Mouse (Mus musculus) hindbrain, embryonic 10.5 days (tissue): ENCODE data around the gene Trpm8. TPM values are rescaled to one million over a fixed set of nuclear protein-coding genes. Genes with fewer than 3 reads are reported as not detected.

Source experiments
- DNase-seq: peaks from one replicate; pipeline ENCODE4 v3.0.0-alpha.2; 2017; ENCODE audit warnings: low spot score
- H3K27ac ChIP-seq: fragments of 300-500 bp; sonication (generic); 2 replicates; pipeline ENCODE4 v1.5.1; 2016; ENCODE audit warnings: mild to moderate bottlenecking, moderate library complexity
- H3K27me3 ChIP-seq: fragments of 300-500 bp; sonication (generic); 2 replicates; pipeline ENCODE4 v1.6.1; 2016; ENCODE audit warnings: mild to moderate bottlenecking; ENCODE audit not compliant: poor library complexity, insufficient read depth, severe bottlenecking
- H3K36me3 ChIP-seq: fragments of 300-500 bp; sonication (generic); 2 replicates; pipeline ENCODE4 v1.6.1; 2016; ENCODE audit warnings: mild to moderate bottlenecking, moderate library complexity
- H3K4me1 ChIP-seq: fragments of 300-500 bp; sonication (generic); replicated peaks from 2 replicates; pipeline ENCODE4 v1.6.1; 2016; ENCODE audit warnings: mild to moderate bottlenecking
- H3K4me3 ChIP-seq: fragments of 300-500 bp; sonication (generic); 2 replicates; pipeline ENCODE4 v1.5.1; 2016; ENCODE audit warnings: mild to moderate bottlenecking, moderate library complexity
- H3K9me3 ChIP-seq: fragments of 300-500 bp; sonication (generic); 2 replicates; pipeline ENCODE4 v1.6.1; 2016; ENCODE audit warnings: mild to moderate bottlenecking, moderate library complexity
- WGBS: fragments of 180-500 bp; shearing (Covaris S2); methylation state at CpG from one replicate; pipeline ENCODE4 v1.1.7; 2016; 5-methylcytosine and 5-hydroxymethylcytosine counted together
- polyA plus RNA-seq: library from polyadenylated mRNA; unstranded; fragments of >200 nt; fragmentation: Nextera tagmentation; extraction: Ambion mirVana; gene quantifications from 2 replicates; pipeline ENCODE4 v1.2.1, GENCODE M21; 2016

Gene Trpm8
- polyA plus RNA-seq, 1 experiment from 2014 or later, result not detected

DNA sequence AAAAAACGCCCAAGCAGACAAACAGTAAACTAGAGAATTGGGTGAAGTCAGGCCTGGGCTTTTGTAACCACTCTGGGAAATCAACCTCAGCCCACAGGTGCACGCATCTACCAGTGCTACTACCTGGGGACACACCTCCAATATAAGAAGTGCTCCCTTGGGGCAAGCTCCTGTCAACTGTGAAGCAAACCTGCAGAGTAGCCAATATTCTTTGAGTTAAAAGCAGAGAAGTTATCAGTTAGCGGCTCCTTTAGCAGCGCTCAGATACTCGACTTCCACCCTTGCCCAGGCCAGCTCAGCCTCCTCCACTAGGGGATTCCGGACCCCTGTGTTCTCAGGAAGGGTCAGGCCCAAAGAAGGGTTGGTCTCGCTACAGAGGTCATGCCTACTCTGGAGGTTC is 15.8 kb upstream of the Trpm8 start:
- Histone ChIP-seq H3K27me3 (no peaks in the 10 kb centered on the region), H3K27ac (no peak overlapping the region), H3K4me3 (no peak overlapping the region), H3K9me3 (peaks cover 98% of the 10 kb centered on the region), H3K4me1 (no peaks in the 10 kb centered on the region), H3K36me3 (peaks cover 76% of the 10 kb centered on the region)
- DNase-seq, result no peak
- WGBS, result 88% methylated on average over 7 of the region's 7 CpGs

DNA sequence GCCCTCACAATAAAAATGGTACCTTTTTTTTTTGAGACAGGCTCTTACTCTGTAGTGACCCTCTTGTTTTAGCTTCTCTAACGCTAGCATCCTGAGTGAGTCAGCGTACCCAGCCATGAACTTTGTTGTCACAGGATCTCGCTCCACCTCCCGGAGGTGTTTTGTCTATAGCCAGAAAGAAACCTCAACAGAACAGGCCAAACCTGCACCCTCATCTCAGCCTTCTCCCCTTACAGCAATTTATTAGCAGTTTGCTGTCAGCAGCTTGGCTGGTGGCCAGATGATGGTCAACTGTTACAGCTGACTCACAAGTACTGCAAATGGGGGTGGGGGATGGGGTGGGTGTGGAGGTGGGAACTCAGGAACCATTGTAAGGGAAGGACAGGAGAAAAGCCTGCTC is 15.2 kb upstream of the Trpm8 start:
- no peak for DNase-seq
- Histone ChIP-seq H3K27ac (no peak overlapping the region), H3K36me3 (peaks cover 82% of the 10 kb centered on the region), H3K4me3 (no peak overlapping the region), H3K4me1 (no peaks in the 10 kb centered on the region), H3K9me3 (peaks cover 98% of the 10 kb centered on the region), H3K27me3 (no peaks in the 10 kb centered on the region)
- WGBS, result 91% methylated on average over 4 of the region's 4 CpGs

DNA sequence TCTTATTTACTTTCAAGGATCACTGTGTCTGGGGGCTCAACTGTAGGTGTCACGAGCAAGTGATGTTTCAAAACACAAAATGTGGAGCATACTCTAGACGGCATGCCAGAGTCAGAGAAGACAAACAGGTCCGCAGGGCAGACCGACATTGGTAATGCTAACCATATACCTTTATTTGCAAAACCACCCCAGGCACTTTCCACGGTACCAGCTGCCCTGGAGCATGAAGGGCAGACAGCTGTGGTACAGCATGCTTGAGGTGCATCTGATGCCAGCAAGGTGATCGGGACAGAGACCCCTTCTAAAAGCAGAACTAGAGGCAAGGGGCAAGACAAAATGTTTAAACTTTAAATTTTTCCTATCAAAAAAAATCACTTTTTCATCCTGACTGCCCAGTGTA is 14.5 kb upstream of the Trpm8 start:
- peaks cover 98% of the 10 kb centered on the region for H3K9me3 ChIP-seq
- WGBS, result 75% methylated on average over 6 of the region's 6 CpGs
- no peaks in the 10 kb centered on the region for H3K4me1 ChIP-seq
- no peak for DNase-seq
- no peaks in the 10 kb centered on the region for H3K27me3 ChIP-seq
- no peak overlapping the region for H3K27ac ChIP-seq
- peaks cover 89% of the 10 kb centered on the region for H3K36me3 ChIP-seq
- no peak overlapping the region for H3K4me3 ChIP-seq

DNA sequence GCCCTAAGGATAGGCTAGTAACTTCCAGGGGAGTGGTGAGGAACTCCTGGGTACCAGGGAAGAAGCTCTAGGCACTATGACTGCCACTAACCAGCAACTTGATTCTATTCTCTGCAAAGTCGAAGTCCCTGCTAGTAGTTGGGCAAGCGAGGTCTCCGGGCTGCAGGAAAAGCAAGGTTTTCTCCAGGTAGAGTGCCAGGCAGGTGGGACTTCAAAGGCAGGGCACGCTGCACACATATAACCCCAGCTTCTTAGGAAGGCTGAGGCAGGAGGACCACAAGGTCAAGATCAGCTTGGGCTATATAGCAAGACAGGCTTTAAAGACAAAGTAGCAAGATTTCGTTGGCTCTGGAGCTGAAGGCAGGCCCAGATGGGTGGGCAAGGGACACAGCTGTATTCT is 13.7 kb upstream of the Trpm8 start:
- Histone ChIP-seq H3K27me3 (no peaks in the 10 kb centered on the region), H3K27ac (no peak overlapping the region), H3K4me3 (no peak overlapping the region), H3K9me3 (peaks cover 96% of the 10 kb centered on the region), H3K4me1 (no peaks in the 10 kb centered on the region), H3K36me3 (peaks cover 97% of the 10 kb centered on the region)
- 91% methylated on average over 5 of the region's 5 CpGs for WGBS
- DNase-seq, result no peak

DNA sequence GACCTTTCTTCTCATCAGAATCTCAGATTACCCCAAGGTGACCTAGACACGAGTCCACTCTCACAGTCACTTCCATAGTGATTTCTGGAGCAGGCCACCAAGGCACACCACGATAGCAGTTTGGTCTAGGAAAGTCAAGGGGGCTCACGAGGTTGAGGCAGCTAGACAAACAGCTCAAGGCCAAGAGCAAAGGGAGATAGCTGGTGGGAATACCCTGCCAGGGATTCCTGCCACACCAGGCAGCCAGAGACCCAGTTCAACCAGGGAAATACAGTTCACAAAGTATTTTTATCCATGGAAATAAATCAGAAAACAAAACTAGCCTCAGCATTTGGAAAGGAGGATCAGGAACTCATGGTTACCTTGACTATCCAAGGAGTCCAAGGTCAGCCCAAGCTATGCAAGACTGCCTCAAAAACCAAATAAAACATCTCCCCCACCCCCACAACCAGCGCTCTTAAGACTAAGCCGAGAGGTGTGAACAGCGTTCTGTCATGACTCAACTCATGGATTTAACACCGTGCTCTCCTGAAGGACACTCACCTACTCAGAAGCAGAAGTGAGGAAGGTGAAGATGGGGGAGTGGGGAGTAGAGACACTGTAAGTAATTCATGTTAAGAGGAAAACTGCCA is 13.1 kb upstream of the Trpm8 start:
- no peaks in the 10 kb centered on the region for H3K4me1 ChIP-seq
- peaks cover 100% of the 10 kb centered on the region for H3K36me3 ChIP-seq
- no peaks in the 10 kb centered on the region for H3K27me3 ChIP-seq
- no peak for DNase-seq
- H3K27ac ChIP-seq, result no peak overlapping the region
- H3K9me3 ChIP-seq, result peaks cover 96% of the 10 kb centered on the region
- WGBS, result 90% methylated on average over 7 of the region's 7 CpGs
- H3K4me3 ChIP-seq, result no peak overlapping the region

DNA sequence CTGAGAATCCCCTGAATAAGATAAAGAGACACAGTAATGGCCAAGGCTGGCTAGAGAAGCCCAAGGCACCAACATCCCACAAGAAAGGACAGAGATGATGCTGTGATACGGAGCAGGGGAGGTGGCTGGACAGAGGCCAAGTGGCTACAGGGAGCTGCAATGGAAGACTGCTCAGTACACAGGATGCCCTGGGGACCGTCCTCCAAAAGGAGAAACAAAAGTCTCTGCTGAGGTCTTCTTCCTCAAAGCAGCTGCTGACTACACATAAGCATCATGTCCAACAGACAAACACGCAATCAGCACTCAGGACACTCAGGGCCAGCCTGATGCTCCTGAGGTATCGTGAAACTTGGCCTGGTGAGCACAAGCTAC is 12.6 kb upstream of the Trpm8 start:
- peaks cover 96% of the 10 kb centered on the region for H3K9me3 ChIP-seq
- WGBS, result 79% methylated on average over 4 of the region's 4 CpGs
- H3K27me3 ChIP-seq, result no peaks in the 10 kb centered on the region
- H3K36me3 ChIP-seq, result peaks cover 100% of the 10 kb centered on the region
- no peak overlapping the region for H3K4me3 ChIP-seq
- no peaks in the 10 kb centered on the region for H3K4me1 ChIP-seq
- H3K27ac ChIP-seq, result no peak overlapping the region
- DNase-seq, result no peak

DNA sequence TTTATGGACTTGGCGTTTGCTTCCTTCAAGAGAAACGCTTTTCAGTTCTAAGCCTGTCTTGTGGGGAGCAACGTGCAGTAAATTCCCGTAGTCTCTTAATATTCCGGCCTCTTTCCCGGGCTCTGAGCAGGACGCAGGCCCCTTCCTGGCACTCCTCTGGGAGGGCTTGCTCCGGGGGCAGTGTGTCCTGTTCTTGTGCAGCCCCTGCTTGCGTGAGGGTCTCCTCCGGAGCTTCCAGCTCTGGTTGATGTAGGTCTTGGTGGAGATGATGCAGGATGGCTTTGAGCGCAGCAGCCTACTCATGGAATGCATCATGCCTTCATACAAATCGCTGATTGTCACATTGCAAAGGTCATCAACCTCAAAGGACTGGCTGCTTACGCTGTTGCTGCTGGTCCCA is 11.3 kb upstream of the Trpm8 start:
- 90% methylated on average over 13 of the region's 13 CpGs for WGBS
- no peaks in the 10 kb centered on the region for H3K27me3 ChIP-seq
- no peaks in the 10 kb centered on the region for H3K4me1 ChIP-seq
- no peak overlapping the region for H3K4me3 ChIP-seq
- H3K36me3 ChIP-seq, result peaks cover 96% of the 10 kb centered on the region
- no peak for DNase-seq
- no peak overlapping the region for H3K27ac ChIP-seq
- peaks cover 85% of the 10 kb centered on the region for H3K9me3 ChIP-seq

DNA sequence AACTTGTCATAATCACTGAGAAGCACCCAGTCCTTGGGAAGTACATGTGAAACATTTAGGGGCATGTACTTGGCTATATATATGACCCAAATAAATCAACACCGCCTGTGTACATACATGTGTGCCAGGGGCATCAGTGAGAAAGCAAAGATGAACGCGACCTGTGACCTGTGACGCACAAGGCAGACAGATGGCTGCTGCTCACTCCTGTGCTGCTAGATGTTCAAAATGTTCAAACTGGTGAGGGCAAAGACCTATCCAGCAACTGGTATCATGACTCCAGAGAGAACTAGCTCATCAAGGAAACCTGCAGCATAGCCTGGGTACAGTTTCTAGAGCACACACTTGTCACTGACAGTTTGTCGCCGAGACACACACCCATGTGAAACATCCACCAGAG is 10.0 kb upstream of the Trpm8 start:
- Histone ChIP-seq H3K4me1 (no peaks in the 10 kb centered on the region), H3K4me3 (no peak overlapping the region), H3K36me3 (peaks cover 96% of the 10 kb centered on the region), H3K27ac (no peak overlapping the region), H3K27me3 (no peaks in the 10 kb centered on the region), H3K9me3 (peaks cover 79% of the 10 kb centered on the region)
- DNase-seq, result no peak
- 94% methylated on average over 6 of the region's 6 CpGs for WGBS

DNA sequence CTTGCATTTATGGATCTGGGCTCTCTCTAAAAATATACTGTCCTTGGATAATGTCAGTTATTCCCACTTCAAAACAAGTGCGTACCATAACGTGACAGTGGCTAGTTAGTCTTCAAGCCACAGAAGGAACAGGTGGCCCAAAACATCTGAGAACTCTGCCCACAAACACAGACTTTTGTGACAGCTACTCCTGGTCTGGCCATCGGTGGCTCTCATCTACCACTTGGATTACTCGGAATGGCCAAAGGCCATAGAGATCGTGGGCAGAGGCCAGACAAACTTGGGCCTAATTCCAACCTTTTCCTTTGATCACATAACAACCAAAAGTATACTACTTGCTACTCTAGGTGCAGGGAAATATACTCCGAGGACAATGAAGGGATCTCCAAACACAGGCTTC is 9.4 kb upstream of the Trpm8 start:
- Histone ChIP-seq H3K9me3 (peaks cover 73% of the 10 kb centered on the region), H3K4me1 (no peaks in the 10 kb centered on the region), H3K27me3 (no peaks in the 10 kb centered on the region), H3K27ac (no peak overlapping the region), H3K4me3 (no peak overlapping the region), H3K36me3 (peaks cover 96% of the 10 kb centered on the region)
- DNase-seq, result no peak
- WGBS, result 86% methylated on average over 6 of the region's 6 CpGs

DNA sequence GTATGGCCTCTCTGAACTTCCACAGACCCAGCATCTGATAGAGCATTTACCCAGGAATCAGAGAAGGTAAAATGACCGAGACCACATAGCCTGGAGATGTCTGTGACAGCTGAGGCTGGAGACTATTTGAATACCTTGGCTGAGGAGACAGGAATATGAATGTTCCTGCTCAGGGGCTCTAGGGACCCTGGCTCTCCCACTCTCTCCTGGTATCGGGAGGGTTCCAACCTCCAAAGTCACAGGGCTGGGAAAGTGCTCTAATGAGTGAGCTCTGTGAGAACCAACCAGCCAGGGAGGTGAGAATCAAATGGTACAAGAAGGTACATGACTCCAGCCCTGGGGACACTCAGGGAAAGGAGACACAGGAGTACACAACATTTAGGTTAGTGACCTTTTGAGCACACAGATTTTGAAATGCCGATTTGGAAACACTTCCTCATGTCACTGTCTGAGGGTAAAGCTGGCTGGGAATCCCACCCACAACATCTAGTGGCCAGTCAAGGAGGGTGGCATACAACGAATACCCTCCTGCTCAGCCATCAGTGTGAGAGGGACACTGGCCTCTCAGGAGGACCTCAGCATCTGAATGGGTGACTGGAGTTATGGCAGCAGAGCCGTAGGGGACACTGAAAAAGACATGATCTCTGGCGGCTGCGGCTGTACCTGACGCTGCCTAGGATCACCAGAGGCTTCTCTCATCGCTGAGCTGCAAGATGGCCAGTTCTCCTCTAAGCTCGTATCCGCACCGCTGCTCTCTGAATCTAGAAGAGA is 7.7 kb upstream of the Trpm8 start:
- no peaks in the 10 kb centered on the region for H3K4me1 ChIP-seq
- WGBS, result 90% methylated on average over 12 of the region's 12 CpGs
- H3K9me3 ChIP-seq, result peaks cover 63% of the 10 kb centered on the region
- no peak overlapping the region for H3K27ac ChIP-seq
- H3K36me3 ChIP-seq, result peaks cover 96% of the 10 kb centered on the region
- H3K27me3 ChIP-seq, result no peaks in the 10 kb centered on the region
- DNase-seq, result no peak
- H3K4me3 ChIP-seq, result no peak overlapping the region

DNA sequence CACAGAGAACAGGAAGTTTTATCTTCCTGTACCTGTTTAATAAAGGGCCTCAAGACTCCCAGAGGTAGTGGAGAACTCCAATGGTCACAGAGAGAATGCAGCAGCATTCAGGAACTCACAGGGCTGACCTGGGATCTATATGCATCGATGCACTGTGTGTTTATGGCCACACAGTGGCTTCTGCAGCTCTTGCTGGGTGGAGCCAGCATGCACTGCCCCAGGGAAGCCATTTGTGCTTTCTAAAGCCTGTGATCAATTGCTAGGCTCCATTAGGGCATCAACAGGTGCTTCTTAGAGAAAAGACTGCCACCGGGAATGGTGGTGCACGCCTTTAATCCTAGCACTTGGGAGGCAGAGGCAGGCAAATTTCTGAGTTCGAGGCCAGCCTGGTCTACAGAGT is 4.6 kb upstream of the Trpm8 start:
- H3K27ac ChIP-seq, result no peak overlapping the region
- H3K4me1 ChIP-seq, result peaks cover 19% of the 10 kb centered on the region
- no peak for DNase-seq
- H3K36me3 ChIP-seq, result peaks cover 78% of the 10 kb centered on the region
- H3K9me3 ChIP-seq, result peaks cover 43% of the 10 kb centered on the region
- 69% methylated on average over 4 of the region's 4 CpGs for WGBS
- H3K4me3 ChIP-seq, result no peak overlapping the region
- no peaks in the 10 kb centered on the region for H3K27me3 ChIP-seq

DNA sequence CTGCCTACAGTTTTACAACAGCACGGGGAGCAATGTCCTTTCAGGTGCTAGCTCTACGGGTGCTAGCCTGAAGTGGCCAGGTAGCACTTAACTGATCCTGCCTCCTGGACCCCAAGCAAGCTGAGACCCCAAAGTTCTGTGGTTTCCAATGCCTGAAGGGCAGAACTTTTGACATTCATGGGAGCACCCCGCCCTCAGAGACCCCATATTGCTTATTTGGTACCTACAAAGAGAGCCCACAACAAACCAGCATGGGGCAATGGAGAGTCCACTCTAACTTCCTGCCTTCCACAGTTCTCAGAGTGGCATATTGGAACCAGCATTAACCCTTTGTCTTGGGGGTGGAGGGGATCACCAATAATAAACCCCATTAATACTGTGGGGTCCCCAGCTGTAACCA is 4.1 kb upstream of the Trpm8 start:
- H3K36me3 ChIP-seq, result peaks cover 74% of the 10 kb centered on the region

DNA sequence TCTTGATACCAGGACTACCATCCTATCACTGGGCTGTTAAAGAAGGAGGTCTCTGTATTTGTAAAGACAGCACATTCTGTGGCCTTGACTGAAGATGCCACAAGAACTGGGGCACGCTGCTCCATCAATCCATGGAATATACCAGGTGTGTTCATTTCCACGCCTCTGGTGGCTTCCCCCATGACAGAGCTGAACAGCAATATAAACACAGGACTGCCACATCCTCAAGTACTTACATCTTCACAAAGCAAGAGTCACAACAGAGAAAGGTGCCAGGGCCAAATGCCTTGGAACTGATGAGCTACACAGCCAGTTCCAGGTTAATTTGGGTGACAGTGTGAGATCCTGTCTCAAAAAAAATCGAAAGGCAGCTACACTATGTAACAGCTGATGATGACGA is 3.6 kb upstream of the Trpm8 start:
- Histone ChIP-seq H3K27ac (no peak overlapping the region), H3K4me3 (no peak overlapping the region), H3K9me3 (peaks cover 43% of the 10 kb centered on the region), H3K4me1 (peaks cover 19% of the 10 kb centered on the region), H3K36me3 (peaks cover 69% of the 10 kb centered on the region), H3K27me3 (no peaks in the 10 kb centered on the region)
- WGBS, result 82% methylated on average over 4 of the region's 4 CpGs
- no peak for DNase-seq

More for the DNA sequence above, 4.1 kb upstream of the Trpm8 start:
- no peak for DNase-seq
- Histone ChIP-seq H3K4me3 (no peak overlapping the region), H3K9me3 (peaks cover 43% of the 10 kb centered on the region), H3K27me3 (no peaks in the 10 kb centered on the region), H3K4me1 (peaks cover 19% of the 10 kb centered on the region), H3K27ac (no peak overlapping the region)
- 96% methylated on average over 3 of the region's 3 CpGs for WGBS
